Mouse (Mus musculus) left cerebral cortex, adult 2 months (tissue): ENCODE data around the gene Tex46. TPM values are rescaled to one million over a fixed set of nuclear protein-coding genes. Genes with fewer than 3 reads are reported as not detected.

ENCODE experiments used
- DNase-seq, 2 experiments: peaks; one replicate each; pipeline ENCODE4 v3.0.0; 2021 to 2022; ENCODE audit warnings: low spot score in 2 of 2, mixed read lengths in 1 of 2; ENCODE audit errors: extremely low spot score in 1 of 2
- H3K27ac ChIP-seq: fragments of 200-600 bp; 2 replicates; pipeline ENCODE4 v1.8.1; 2022
- H3K4me3 ChIP-seq: fragments of 200-600 bp; 2 replicates; pipeline ENCODE4 v1.8.1; 2022
- CTCF ChIP-seq: fragments of 200-600 bp; IDR thresholded peaks from 2 replicates; pipeline ENCODE4 v1.8.1; 2022; ENCODE audit warnings: antibody characterized with exemption, mild to moderate bottlenecking, moderate library complexity
- intact Hi-C: fragments of 180-260 bp; cut with DNase I; formaldehyde crosslinking; loops from one replicate; pipeline ENCODE4 v1.15.1; 2025
- total RNA-seq, 2 experiments: library from RNA; stranded (reverse); gene quantifications; 2 replicates each; pipeline ENCODE4 v1.2.3; 2021

Tex46 gene
- total RNA-seq, 2 experiments from 2014 or later = not detected

GRCm38 (mm10) chr4:136600536-136600935 lies 9.7 kb upstream of the Tex46 start:
- Histone ChIP-seq H3K27ac (no peak overlapping the region), H3K4me3 (no peak overlapping the region; the same call in 1 of the 2 replicates)
- intact Hi-C loops = loop anchor here (5.0 kb wide), 3 partner anchors 73 to 228 kb away; no protein-coding TSS in a partner anchor
- TF ChIP-seq CTCF = no peak
- DNase-seq = no peak

- no peak for TF ChIP-seq CTCF
- peak overlapping the region; percentile 86 for H3K27ac ChIP-seq
- H3K4me3 ChIP-seq = peak overlapping the region; percentile 97
- intact Hi-C loops = loop anchor here (5.0 kb wide), 3 partner anchors 74 to 229 kb away; no protein-coding TSS in a partner anchor
- peak in 1 of 2 experiments; percentile 57 for DNase-seq
These were observed 8.8 kb upstream of the Tex46 start for GRCm38 (mm10) chr4:136601476-136601875.

DNA sequence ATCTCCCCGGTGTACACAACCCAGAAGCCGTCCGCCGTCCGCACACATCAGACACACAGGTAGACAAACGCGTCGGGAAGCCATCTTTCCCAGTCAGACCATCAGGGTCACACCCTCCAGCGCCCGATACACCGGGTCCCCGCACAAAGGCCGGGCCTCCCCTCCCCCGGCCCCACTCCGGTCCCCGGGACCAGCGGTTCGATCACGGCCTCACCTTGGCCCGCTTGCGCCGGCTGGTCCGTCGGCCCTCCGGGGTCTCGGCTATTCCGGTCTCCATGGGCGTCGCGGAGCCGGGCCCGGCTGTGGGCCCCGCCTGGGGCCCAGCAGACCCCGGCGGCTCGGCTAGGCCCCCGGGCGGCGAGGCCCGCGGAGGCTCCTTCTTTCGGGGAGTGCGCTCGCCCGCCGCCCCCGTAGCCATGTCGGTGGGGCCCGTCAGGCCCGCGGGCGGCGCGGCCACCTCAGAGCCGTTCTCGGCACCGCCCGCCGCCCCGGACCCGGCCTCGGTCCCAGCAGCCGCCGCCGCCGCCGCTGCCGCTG lies 8.2 kb upstream of the Tex46 start:
- intact Hi-C loops = loop anchor here (2.0 to 5.0 kb wide), 4 partner anchors 75 to 549 kb away; partner anchors contain the start of gene Rpl11
- TF ChIP-seq CTCF = no peak
- H3K4me3 ChIP-seq = peak overlapping the region; percentile 97
- DNase-seq = peak in 1 of 2 experiments; percentile 38
- H3K27ac ChIP-seq = peak overlapping the region; percentile 86

- peak within 1 kb of the TSS; percentile 97 for H3K4me3 ChIP-seq
- H3K27ac ChIP-seq = peak within 1 kb of the TSS; percentile 86
- intact Hi-C loops = loop anchor here (2.0 to 5.0 kb wide), 4 partner anchors 75 to 550 kb away; partner anchors contain the start of gene Rpl11
- TF ChIP-seq CTCF = peak; percentile 98
- DNase-seq = peak; percentile 95 to 96
These were observed 7.7 kb upstream of the Tex46 start, which contains the start of gene Kdm1a for GRCm38 (mm10) chr4:136602568-136602967. TSS of gene Kdm1a (minus strand) at chr4:136602723.

DNA sequence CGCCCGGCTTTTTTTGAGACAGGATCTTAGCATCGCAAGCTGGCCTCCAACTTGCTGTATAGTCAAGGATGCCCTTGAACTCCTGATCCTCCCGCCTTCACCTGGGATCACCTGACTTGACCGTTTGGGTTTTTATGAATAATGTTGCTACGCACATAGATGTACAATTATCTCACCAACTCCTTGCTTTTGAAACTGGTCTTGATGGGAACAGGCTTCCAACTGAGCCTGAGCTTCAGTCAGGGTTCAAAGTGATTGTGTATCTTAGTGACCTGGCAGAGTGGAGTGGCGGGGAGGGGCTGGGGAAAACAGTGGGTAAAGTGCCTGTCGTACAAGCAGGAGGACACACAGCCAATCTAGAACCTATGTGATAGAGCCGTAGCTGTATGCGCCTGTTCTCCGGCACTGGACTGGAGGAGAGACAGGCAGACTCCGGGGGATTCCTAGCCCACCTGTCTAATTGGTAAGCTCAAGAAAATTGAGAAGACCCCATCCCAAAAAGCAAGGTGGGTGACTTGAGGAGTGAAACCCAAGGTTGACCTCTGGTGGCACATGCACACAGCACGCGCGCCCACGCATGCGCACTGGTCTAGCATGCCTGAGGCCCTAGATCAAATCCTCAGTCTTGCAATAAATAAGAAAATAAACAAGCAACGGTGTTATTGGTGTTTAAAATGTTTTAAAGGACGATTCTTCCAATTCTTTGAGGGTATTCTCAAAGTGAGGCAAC lies 4.3 kb upstream of the Tex46 start:
- no peak for TF ChIP-seq CTCF
- Histone ChIP-seq H3K27ac (no peak overlapping the region), H3K4me3 (no peak overlapping the region)
- no peak for DNase-seq
- intact Hi-C loops = no loop called here

DNA sequence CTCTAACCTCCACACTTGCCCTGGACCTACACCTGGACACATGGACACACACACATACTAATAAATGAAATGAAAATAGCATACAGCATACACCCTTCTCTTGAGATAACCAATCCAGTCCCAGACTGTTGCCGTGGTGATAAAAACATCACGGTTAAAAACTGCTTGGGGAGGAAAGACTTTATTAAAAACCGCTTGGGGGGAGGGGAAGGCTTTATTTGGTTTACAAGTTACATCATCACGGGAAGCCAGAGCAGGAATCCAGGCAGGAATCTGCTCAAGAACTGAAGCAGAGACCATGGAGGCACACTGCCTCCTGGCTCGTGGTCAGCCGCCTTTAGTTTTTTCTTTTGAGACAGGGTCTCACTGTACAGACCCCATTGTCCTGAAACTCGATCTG lies 3.4 kb downstream of the Tex46 start:
- intact Hi-C loops = no loop called here
- DNase-seq = no peak
- Histone ChIP-seq H3K4me3 (no peak overlapping the region), H3K27ac (no peak overlapping the region)
- TF ChIP-seq CTCF = no peak

DNA sequence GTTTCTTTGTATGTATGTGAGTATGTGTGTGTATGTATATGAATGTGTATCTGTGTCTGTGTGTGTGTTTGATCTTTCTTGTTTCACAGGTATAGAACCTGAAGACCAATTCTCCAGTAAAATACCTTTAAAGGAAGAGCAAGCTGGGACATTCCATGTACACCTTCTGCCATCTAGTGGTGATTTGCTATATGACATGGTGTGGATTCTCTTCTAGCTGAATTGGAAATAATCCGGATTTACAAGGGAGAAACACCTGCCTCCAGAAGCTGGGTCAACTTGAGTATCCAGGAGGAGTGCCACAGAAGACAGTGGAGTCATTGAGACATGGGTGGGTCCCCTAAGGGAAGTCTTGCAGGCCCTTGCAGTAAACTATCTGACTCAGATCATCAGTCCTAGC lies 11.1 kb downstream of the Tex46 start:
- DNase-seq = peak; percentile 28 to 51
- H3K27ac ChIP-seq = no peak overlapping the region
- peak; percentile 89 for TF ChIP-seq CTCF
- intact Hi-C loops = loop anchor here (1.0 to 5.0 kb wide), 4 partner anchors 95 to 359 kb away; no protein-coding TSS in a partner anchor
- no peak overlapping the region for H3K4me3 ChIP-seq

DNA sequence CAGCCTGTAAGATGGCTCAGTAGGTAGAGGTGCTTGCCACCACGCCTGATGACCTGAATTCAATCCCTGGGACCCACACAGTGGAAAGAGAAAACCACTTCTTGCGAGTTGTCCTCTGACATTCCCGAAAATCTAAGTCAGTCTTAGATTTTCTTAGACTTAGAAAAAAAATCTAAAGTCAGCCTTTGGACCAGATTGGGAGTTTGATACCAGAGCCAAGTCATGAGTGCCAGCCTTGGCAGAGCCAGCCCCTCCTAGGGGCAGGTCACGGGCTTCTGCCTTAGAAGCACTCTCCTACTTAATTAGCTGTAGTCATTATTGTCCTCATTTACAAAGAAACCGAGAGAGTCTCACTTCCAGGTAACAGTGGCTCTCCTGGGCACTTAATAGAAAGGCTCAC lies 11.7 kb downstream of the Tex46 start:
- Histone ChIP-seq H3K27ac (no peak overlapping the region), H3K4me3 (no peak overlapping the region)
- DNase-seq = no peak
- TF ChIP-seq CTCF = no peak
- intact Hi-C loops = loop anchor here (1.0 to 5.0 kb wide), 4 partner anchors 95 to 360 kb away; no protein-coding TSS in a partner anchor

GRCm38 (mm10) chr4:136622388-136622787 lies 12.2 kb downstream of the Tex46 start, which contains the start of gene Lactbl1:
TSS of gene Lactbl1 (plus strand) at chr4:136622621.
- H3K27ac ChIP-seq = no peak within 1 kb of the TSS
- intact Hi-C loops = loop anchor here (5.0 kb wide), 1 partner anchor 360 kb away; no protein-coding TSS in a partner anchor
- H3K4me3 ChIP-seq = no peak within 1 kb of the TSS

DNA sequence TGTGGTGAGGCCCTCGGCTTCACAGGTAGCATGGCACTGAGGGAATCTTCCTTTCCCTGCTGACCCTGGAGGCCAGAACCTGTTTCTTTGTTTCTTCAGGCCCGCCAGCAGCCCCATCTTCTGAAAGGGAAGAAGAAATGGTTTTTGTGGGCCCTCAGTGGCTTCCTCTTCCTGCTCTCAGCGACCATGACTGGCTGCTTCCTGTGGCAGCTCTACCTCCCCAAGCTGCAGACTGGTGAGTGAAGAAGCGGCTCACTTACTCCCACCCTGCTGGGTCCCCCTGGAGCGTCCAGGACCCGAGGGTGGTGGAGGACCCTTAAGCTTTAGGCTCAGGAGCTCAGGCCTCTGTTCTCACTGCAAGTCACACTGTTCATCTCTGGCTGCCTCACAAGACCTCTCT lies 16.4 kb downstream of the Tex46 start:
- no peak for TF ChIP-seq CTCF
- Histone ChIP-seq H3K27ac (no peak overlapping the region), H3K4me3 (no peak overlapping the region)
- DNase-seq = no peak
- intact Hi-C loops = no loop called here

More at GRCm38 (mm10) chr4:136622388-136622787, 12.2 kb downstream of the Tex46 start, which contains the start of gene Lactbl1:
- no peak for TF ChIP-seq CTCF
- DNase-seq = no peak

- TF ChIP-seq CTCF = no peak
- no peak for DNase-seq
These were observed 21.2 kb downstream of the Tex46 start for GRCm38 (mm10) chr4:136631237-136631994.

More at GRCm38 (mm10) chr4:136631237-136631994, 21.2 kb downstream of the Tex46 start:
- Histone ChIP-seq H3K27ac (no peak overlapping the region), H3K4me3 (no peak overlapping the region)
- intact Hi-C loops = no loop called here
